Mouse (Mus musculus) liver, embryonic 14.5 days (tissue): Measurements from ENCODE around the gene Cldn7.

Experiments used
- CTCF ChIP-seq: IDR thresholded peaks from 2 replicates; pipeline ENCODE4 v1.5.1; 2016; ENCODE audit warnings: antibody characterized with exemption, low read depth, control low read depth
- EP300 ChIP-seq: IDR thresholded peaks from 2 replicates; pipeline ENCODE4 v1.6.1; 2016; ENCODE audit warnings: antibody characterized with exemption, low read depth

- no peak for TF ChIP-seq CTCF
- no peak for TF ChIP-seq EP300
Observed at GRCm38 (mm10) chr11:69922796-69923195, 41.8 kb upstream of the Cldn7 start.
